Mouse (Mus musculus) hindbrain, embryonic 10.5 days (tissue): ENCODE data around the gene Htr2a. TPM values are rescaled to one million over a fixed set of nuclear protein-coding genes. Genes with fewer than 3 reads are reported as not detected.

ENCODE experiments used
- DNase-seq: peaks from one replicate; pipeline ENCODE4 v3.0.0-alpha.2; 2017; ENCODE audit warnings: low spot score
- H3K27ac ChIP-seq: fragments of 300-500 bp; sonication (generic); 2 replicates; pipeline ENCODE4 v1.5.1; 2016; ENCODE audit warnings: mild to moderate bottlenecking, moderate library complexity
- H3K27me3 ChIP-seq: fragments of 300-500 bp; sonication (generic); 2 replicates; pipeline ENCODE4 v1.6.1; 2016; ENCODE audit warnings: mild to moderate bottlenecking; ENCODE audit not compliant: poor library complexity, insufficient read depth, severe bottlenecking
- H3K36me3 ChIP-seq: fragments of 300-500 bp; sonication (generic); 2 replicates; pipeline ENCODE4 v1.6.1; 2016; ENCODE audit warnings: mild to moderate bottlenecking, moderate library complexity
- H3K4me1 ChIP-seq: fragments of 300-500 bp; sonication (generic); replicated peaks from 2 replicates; pipeline ENCODE4 v1.6.1; 2016; ENCODE audit warnings: mild to moderate bottlenecking
- H3K4me3 ChIP-seq: fragments of 300-500 bp; sonication (generic); 2 replicates; pipeline ENCODE4 v1.5.1; 2016; ENCODE audit warnings: mild to moderate bottlenecking, moderate library complexity
- H3K9me3 ChIP-seq: fragments of 300-500 bp; sonication (generic); 2 replicates; pipeline ENCODE4 v1.6.1; 2016; ENCODE audit warnings: mild to moderate bottlenecking, moderate library complexity
- WGBS: fragments of 180-500 bp; shearing (Covaris S2); methylation state at CpG from one replicate; pipeline ENCODE4 v1.1.7; 2016; 5-methylcytosine and 5-hydroxymethylcytosine counted together
- polyA plus RNA-seq: library from polyadenylated mRNA; unstranded; fragments of >200 nt; fragmentation: Nextera tagmentation; extraction: Ambion mirVana; gene quantifications from 2 replicates; pipeline ENCODE4 v1.2.1, GENCODE M21; 2016

The Htr2a gene
- polyA plus RNA-seq, 1 experiment from 2014 or later, result 0.16 TPM

DNA sequence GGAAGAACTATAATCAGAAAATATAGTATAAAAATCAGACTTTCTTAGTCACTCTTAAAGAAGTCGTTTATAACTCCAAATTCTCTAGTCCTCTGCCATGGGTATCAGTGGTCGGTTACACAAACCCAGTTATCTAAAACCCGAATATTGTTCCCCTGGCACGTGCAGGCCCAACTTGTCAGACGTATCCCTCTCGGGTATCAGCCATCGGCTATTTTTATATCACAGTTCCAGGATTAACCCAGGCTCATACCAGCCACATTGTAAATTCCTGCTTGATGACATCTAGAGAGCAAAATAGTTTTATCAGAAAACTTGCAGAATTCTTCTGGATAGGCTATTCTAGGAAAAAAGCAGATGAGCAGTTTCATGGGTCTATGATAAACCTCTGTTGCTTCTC lies 16.6 kb downstream of the Htr2a start:
- Histone ChIP-seq H3K36me3 (no peaks in the 10 kb centered on the region), H3K27ac (no peak overlapping the region), H3K27me3 (no peaks in the 10 kb centered on the region), H3K9me3 (no peaks in the 10 kb centered on the region), H3K4me3 (no peak overlapping the region), H3K4me1 (no peaks in the 10 kb centered on the region)
- DNase-seq, result no peak
- WGBS, result 90% methylated on average over 7 of the region's 7 CpGs

DNA sequence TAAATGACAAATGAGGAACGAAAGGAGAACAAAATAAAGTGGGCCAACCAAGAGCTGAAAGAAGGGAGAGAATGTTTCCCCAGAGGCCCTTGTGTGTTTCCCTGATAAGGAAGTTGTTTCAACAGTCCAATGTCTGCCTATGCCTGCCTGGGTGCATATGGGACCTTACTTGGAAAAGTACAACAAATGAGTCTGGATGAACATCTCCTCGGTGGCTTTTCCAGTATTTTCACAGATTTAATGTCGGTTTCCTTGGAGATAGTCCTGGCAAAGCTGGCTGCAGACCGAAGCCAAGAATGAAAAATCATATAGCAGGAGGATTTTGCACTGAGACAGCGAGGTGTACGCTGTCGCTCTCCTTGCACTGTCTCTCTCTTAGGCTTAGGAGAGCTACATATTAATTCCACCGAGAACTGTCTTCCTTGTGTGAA lies 18.8 kb downstream of the Htr2a start:
- 88% methylated on average over 8 of the region's 8 CpGs for WGBS

DNA sequence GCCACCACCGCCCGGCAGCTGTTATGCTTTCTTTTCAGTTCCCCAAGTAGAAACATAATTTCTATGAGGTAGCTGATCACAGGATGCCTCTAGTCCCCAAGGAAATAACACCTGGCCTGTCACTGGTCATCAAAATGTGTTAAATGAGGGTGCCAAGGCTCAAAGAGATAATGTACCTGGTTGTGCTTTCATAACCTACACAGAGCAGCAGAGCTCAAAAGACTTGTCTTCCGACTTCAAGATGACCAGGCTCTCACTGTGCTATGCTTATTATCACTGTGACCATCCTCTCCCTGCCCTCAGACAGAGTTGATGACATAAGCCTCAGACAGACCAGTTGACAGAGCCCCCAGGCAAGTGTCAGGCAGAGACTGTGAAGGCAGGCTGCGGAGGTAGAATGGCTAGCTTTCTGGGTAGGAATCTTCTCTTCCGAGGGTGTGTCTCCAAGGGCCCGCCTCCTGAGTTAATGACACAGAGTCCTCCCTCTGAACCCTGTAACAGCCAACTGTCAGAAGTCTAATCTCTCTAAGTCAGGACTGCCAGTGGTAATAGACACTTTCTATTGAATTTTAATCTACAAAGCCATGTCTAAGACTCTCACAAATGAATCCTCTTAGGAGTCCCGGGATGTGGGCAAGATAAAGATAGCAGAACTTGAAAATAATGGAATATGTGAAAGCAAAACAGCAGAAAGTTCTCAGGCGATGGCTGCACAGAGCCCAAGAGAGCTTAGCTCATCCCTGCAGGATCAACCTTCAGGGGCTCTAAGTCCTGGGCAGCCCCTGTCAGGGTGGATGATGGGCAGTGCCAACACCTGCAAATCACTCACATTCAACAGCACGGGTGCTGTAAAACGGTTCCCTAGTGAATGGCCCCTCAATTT lies 31.7 kb downstream of the Htr2a start:
- H3K27me3 ChIP-seq, result no peaks in the 10 kb centered on the region
- no peak overlapping the region for H3K27ac ChIP-seq
- H3K9me3 ChIP-seq, result no peaks in the 10 kb centered on the region
- WGBS, result 79% methylated on average over 10 of the region's 10 CpGs
- H3K4me1 ChIP-seq, result no peaks in the 10 kb centered on the region
- no peak for DNase-seq
- H3K36me3 ChIP-seq, result no peaks in the 10 kb centered on the region
- no peak overlapping the region for H3K4me3 ChIP-seq

More for the DNA sequence above, 18.8 kb downstream of the Htr2a start:
- Histone ChIP-seq H3K4me3 (no peak overlapping the region), H3K27me3 (no peaks in the 10 kb centered on the region), H3K4me1 (no peaks in the 10 kb centered on the region), H3K27ac (no peak overlapping the region), H3K36me3 (no peaks in the 10 kb centered on the region), H3K9me3 (no peaks in the 10 kb centered on the region)
- DNase-seq, result no peak

DNA sequence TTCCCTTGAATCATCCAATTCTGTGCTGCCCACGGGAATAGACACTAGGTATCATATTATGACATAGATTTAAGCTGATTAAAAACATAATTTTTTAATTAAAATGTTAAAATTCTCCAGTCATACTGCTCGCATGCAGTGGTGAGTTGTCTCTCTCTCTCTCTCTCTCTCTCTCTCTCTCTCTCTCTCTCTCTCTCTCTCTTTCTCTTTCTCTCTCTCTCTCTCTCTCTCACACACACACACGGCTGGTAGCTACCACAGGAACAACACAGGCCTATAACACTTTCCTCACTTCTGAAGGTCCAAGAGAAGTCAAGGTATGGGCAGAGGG lies 32.3 kb downstream of the Htr2a start:
- Histone ChIP-seq H3K27me3 (no peaks in the 10 kb centered on the region), H3K27ac (no peak overlapping the region), H3K9me3 (no peaks in the 10 kb centered on the region), H3K4me1 (no peaks in the 10 kb centered on the region), H3K4me3 (no peak overlapping the region), H3K36me3 (no peaks in the 10 kb centered on the region)
- WGBS, result 73% methylated on average over 3 of the region's 3 CpGs
- DNase-seq, result no peak

DNA sequence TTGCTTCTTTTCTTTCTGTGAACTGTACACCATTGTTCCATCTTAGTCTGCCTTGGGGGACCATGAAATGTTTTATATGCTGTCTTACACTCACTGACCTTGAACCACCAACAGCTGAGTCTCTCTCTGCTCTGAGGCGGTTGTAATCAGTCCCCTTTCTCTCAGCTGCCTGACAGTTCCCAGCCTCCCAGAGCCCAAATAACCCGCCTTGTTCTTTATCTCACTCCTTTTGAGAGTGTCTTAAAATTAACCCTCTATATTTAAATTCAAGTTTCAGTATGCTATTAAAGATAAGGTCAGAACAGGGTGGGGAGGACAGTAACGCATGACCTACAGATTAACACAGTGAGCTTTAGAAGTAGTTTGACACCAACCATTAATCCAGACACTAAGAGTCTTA lies 32.9 kb downstream of the Htr2a start:
- no peak overlapping the region for H3K4me3 ChIP-seq
- DNase-seq, result no peak
- no peaks in the 10 kb centered on the region for H3K9me3 ChIP-seq
- no peak overlapping the region for H3K27ac ChIP-seq
- 75% methylated on average over 3 of the region's 3 CpGs for WGBS
- no peaks in the 10 kb centered on the region for H3K27me3 ChIP-seq
- no peaks in the 10 kb centered on the region for H3K4me1 ChIP-seq
- H3K36me3 ChIP-seq, result no peaks in the 10 kb centered on the region

DNA sequence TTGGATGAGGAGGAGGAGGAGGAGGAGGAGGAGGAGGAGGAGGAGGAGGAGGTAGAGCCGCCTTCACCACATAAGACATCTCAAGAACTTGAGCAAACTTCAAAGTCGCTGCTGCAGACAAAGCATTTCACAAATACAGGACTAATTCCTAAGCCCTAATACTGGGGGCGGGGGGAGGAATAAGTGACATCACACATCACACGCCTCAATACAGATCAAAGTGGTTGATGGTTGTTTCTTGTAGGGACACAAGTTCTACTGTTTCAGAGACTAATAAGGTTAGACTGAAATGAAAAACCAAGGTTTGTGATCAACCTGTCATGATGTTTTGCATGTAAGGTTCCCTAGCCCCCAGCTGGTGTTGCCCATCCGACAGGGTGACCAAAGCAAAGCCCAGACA lies 39.2 kb downstream of the Htr2a start:
- Histone ChIP-seq H3K27ac (no peak overlapping the region), H3K4me3 (no peak overlapping the region), H3K4me1 (no peaks in the 10 kb centered on the region), H3K27me3 (no peaks in the 10 kb centered on the region), H3K9me3 (no peaks in the 10 kb centered on the region), H3K36me3 (no peaks in the 10 kb centered on the region)
- WGBS, result 82% methylated on average over 5 of the region's 5 CpGs
- DNase-seq, result no peak

DNA sequence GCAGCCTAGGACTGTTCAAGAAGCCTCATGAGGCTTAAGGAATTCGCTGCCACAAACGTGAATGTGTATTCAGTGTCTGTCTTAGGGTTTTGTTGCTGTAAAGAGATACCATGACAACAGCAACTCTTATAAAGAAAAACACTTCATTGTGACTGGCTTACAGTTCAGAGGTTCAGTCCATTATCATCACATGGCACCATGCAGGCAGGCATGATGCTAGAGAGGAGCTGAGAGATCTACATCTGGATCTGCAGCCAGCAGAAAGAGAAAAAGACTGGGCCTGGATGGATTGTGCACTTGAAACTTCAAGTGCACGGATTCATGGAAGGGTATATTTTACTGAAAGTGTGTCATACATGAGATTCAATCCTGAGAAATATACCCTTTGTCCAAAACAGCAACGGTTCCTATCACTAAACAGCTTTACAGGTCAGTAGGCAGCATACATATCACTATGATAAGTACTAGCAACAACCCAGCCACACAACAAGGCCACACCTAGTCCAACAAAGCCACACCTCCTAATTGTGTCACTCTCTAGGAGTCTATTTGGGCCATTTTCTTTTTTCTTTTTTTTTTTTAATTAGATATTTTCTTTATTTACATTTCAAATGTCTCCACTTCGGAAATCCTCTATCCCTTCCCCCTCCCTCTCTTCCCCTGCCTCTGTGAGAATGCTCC lies 43.8 kb downstream of the Htr2a start:
- Histone ChIP-seq H3K9me3 (no peaks in the 10 kb centered on the region), H3K27me3 (no peaks in the 10 kb centered on the region), H3K4me3 (no peak overlapping the region), H3K4me1 (no peaks in the 10 kb centered on the region), H3K36me3 (no peaks in the 10 kb centered on the region), H3K27ac (no peak overlapping the region)
- DNase-seq, result no peak
- WGBS, result 73% methylated on average over 5 of the region's 5 CpGs

DNA sequence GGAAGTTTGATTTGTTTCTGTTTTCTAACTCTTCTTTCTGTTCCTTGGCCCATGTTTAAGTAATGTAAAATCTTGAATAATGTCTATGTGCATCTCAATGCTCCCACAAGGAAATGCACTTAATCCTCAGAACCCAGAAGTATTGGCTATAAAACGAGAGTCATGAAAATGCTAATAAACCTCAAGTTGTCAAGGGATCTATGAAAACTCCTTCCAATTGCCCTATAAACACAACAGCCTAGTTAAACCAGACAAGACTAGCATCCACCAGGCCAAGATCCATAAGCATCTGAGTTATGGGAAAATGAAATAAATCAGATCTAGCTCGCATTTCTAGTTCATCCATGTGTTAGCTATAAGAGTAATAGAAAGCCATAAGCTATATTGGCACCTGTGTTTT lies 51.3 kb downstream of the Htr2a start:
- Histone ChIP-seq H3K9me3 (no peaks in the 10 kb centered on the region), H3K27me3 (no peaks in the 10 kb centered on the region), H3K4me3 (no peak overlapping the region), H3K36me3 (no peaks in the 10 kb centered on the region), H3K27ac (no peak overlapping the region), H3K4me1 (no peaks in the 10 kb centered on the region)
- 93% methylated on average over 2 of the region's 2 CpGs for WGBS
- no peak for DNase-seq

DNA sequence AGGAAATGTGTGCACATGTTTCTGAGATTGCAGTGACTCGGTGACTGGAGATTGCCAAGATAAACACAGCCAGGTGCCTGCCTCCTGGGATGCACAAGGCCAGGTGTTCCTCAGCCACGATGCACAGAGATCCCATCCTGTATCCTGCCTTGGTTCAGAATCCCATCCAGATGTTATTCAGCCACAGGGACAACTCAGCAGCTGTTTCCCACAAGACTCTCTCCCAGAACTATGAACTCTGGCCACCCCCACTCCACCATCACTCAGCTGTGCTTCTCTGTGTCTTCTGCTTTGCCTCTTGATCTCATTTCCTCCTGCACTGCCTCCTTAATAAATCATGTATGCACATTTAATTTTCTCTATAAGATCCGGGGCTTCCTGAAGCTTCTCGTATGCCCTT lies 56.1 kb downstream of the Htr2a start:
- no peak for DNase-seq
- no peaks in the 10 kb centered on the region for H3K4me1 ChIP-seq
- H3K9me3 ChIP-seq, result no peaks in the 10 kb centered on the region
- no peaks in the 10 kb centered on the region for H3K36me3 ChIP-seq
- H3K4me3 ChIP-seq, result no peak overlapping the region
- 74% methylated on average over 4 of the region's 4 CpGs for WGBS
- no peak overlapping the region for H3K27ac ChIP-seq
- no peaks in the 10 kb centered on the region for H3K27me3 ChIP-seq

DNA sequence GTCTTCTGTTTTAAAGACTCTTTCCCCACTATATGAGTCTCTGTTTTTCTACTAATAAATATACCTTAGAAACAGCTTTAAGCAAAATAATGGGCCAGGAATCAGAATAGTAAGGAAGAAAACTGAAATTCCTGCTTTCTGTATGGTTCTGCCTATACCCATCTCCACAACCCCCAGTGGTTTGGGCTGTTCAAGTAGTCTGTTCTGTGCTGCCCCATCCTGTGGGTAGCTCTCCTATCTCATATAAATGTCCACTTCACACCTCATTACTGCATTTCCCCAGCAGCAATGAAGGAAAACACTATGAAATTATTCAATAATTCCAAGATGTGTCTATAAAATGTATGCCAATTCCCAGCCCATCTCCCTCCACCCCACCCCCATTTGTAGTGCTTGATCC lies 56.8 kb downstream of the Htr2a start:
- Histone ChIP-seq H3K27me3 (no peaks in the 10 kb centered on the region), H3K36me3 (no peaks in the 10 kb centered on the region), H3K4me1 (no peaks in the 10 kb centered on the region), H3K9me3 (no peaks in the 10 kb centered on the region), H3K4me3 (no peak overlapping the region), H3K27ac (no peak overlapping the region)
- no peak for DNase-seq

DNA sequence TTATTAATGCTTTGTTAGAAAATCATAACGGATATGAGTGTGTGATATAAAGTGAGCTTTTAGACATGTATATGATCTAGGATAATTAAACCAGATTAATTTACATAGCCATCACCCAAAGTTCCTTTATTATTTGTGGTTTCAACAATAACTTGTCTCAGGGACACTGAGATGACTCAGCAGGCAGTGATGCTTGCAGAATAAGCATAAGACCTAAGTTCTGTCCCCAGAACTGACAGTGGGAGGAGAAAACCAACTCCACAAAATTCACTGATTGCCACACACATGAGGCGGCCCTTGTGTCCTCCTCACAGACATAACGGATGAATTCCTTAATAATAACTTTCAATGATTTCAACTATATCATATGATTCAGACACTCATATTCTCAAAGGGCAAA lies 58.6 kb downstream of the Htr2a start:
- no peak for DNase-seq
- no peak overlapping the region for H3K4me3 ChIP-seq
- no peaks in the 10 kb centered on the region for H3K36me3 ChIP-seq
- no peaks in the 10 kb centered on the region for H3K4me1 ChIP-seq
- H3K27ac ChIP-seq, result no peak overlapping the region
- no peaks in the 10 kb centered on the region for H3K9me3 ChIP-seq
- H3K27me3 ChIP-seq, result no peaks in the 10 kb centered on the region
- 87% methylated on average over 3 of the region's 3 CpGs for WGBS

DNA sequence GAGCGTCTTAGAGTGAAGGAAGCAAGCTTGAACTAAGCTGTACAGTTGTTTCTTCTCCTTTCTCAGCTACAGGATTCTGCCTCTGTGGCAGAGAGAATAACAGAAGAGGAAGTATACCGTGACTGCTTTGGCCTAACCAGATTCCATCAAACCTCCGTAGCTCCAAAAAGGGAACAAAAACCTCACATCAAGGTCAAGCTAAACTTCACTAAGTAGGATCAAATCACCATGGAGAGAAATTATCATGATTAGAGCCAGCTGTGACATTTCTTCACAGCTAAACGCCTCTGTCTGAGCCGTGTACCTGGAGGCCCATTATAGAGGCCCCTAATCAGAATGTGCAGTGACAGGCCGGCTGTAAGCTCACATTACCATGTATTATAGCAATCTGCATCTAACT lies 63.3 kb downstream of the Htr2a start:
- DNase-seq, result no peak
- H3K4me1 ChIP-seq, result no peaks in the 10 kb centered on the region
- no peaks in the 10 kb centered on the region for H3K9me3 ChIP-seq
- no peaks in the 10 kb centered on the region for H3K36me3 ChIP-seq
- WGBS, result 68% methylated on average over 6 of the region's 6 CpGs
- no peaks in the 10 kb centered on the region for H3K27me3 ChIP-seq
- H3K4me3 ChIP-seq, result no peak overlapping the region
- no peak overlapping the region for H3K27ac ChIP-seq

DNA sequence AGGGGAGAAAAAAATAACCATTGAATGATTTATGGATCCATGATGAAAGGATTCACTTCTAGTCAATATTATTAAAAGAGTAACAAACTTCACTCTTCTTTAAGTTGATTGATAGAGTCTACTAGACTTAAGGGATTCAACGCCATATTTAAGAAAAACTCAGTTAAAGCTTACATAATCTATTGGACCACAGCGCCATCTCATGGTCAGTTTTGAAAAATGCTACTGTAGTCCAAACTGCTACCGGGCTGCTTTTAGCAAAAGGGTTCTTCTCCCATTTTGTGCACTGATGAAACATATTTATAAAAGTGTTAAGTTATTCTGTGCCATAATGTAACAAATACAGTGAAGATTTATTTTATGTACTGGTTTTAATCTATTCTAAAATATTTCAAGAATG lies 68.4 kb downstream of the Htr2a start:
- Histone ChIP-seq H3K27me3 (no peaks in the 10 kb centered on the region), H3K36me3 (no peaks in the 10 kb centered on the region), H3K9me3 (no peaks in the 10 kb centered on the region), H3K4me3 (no peak overlapping the region), H3K4me1 (no peaks in the 10 kb centered on the region), H3K27ac (no peak overlapping the region)
- DNase-seq, result no peak
- 27% methylated on average over 3 of the region's 3 CpGs for WGBS
